Mouse (Mus musculus): ENCODE data around the gene Ms4a6d. TPM values are rescaled to one million over a fixed set of nuclear protein-coding genes. Genes with fewer than 3 reads are reported as not detected.
"Not testable (repeated sequence)": the region's sequence is repeated elsewhere in the genome, so short reads cannot be mapped to it uniquely, and the experiment has no call there.

Ms4a6d gene
- polyA plus RNA-seq, 1 experiment from 2014 or later = 2.6 TPM

- H3K36me3 ChIP-seq (ENCODE audit: insufficient read depth, low read length) = no peaks in the 10 kb centered on the region
- 66% methylated on average over 2 of the region's 2 CpGs for WGBS
- H3K9ac ChIP-seq (replicated peaks; ENCODE audit: low read length) = no peak overlapping the region
- no peak overlapping the region for H3K27ac ChIP-seq (ENCODE audit: low read length)
- no peaks in the 10 kb centered on the region for H3K4me1 ChIP-seq (ENCODE audit: insufficient read depth, low read length)
- no peak overlapping the region for H3K4me2 ChIP-seq (replicated peaks; ENCODE audit: low read depth, low read length)
- H3K4me3 ChIP-seq (ENCODE audit: low read length) = no peak overlapping the region
- ATAC-seq (ENCODE audit: low FRiP score, low TSS enrichment) = no peak
- H3K9me3 ChIP-seq (ENCODE audit: low read length) = no peaks in the 10 kb centered on the region
- H3K27me3 ChIP-seq (ENCODE audit: insufficient read depth, low read length) = no peaks in the 10 kb centered on the region
Measured at GRCm38 (mm10) chr19:11589891-11590449, 14.7 kb downstream of the Ms4a6d start.

DNA sequence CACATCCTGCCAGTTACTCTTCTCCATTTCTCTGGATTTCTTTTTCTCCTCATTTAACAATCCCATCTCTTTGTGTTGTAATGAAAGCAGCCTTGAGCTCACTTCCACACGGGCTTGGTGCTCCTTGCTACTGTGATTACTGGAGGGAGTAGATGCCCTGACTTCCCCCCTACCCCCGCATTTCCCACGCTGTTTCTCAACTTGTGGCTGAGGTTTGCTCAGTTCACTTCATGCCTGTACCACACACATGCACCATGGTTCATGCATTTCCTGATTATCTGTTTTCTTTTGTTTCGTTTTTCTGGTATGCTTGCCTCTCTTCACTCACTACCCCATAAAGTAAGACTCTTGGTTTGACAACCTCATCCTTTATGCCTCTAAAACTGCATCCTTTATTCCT, 15.4 kb downstream of the Ms4a6d start:
- Histone ChIP-seq H3K9me3 (ENCODE audit: low read length) (no peaks in the 10 kb centered on the region), H3K36me3 (ENCODE audit: insufficient read depth, low read length) (no peaks in the 10 kb centered on the region), H3K27ac (ENCODE audit: low read length) (no peak overlapping the region), H3K4me1 (ENCODE audit: insufficient read depth, low read length) (no peaks in the 10 kb centered on the region), H3K9ac (replicated peaks; ENCODE audit: low read length) (no peak overlapping the region), H3K27me3 (ENCODE audit: insufficient read depth, low read length) (no peaks in the 10 kb centered on the region), H3K4me3 (ENCODE audit: low read length) (no peak overlapping the region), H3K4me2 (replicated peaks; ENCODE audit: low read depth, low read length) (no peak overlapping the region)
- 70% methylated on average over 4 of the region's 4 CpGs for WGBS
- no peak for ATAC-seq (ENCODE audit: low FRiP score, low TSS enrichment)

DNA sequence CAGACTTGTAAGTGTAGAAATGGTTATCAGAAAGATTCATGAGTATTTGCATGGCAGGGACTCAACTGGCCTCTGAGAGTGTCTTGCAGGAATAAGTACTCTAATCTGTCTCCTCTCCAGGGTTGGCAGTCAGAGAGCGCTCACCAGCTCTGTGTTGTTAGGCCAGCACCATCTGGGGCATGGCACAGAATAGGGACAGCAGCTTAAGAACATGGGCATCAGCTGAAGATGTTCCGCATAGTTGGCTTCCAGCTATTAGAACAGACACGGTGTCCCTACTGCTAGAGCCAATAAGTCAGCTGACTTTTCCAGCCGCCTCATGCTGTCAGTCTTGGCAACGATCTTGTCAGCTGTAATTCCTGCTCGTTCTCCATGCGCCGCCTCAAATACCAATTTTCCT, 29.7 kb downstream of the Ms4a6d start:
- Histone ChIP-seq H3K4me3 (ENCODE audit: low read length) (no peak overlapping the region), H3K27me3 (ENCODE audit: insufficient read depth, low read length) (no peaks in the 10 kb centered on the region), H3K4me2 (replicated peaks; ENCODE audit: low read depth, low read length) (no peak overlapping the region), H3K9me3 (ENCODE audit: low read length) (no peaks in the 10 kb centered on the region), H3K9ac (replicated peaks; ENCODE audit: low read length) (no peak overlapping the region), H3K27ac (ENCODE audit: low read length) (no peak overlapping the region), H3K36me3 (ENCODE audit: insufficient read depth, low read length) (no peaks in the 10 kb centered on the region), H3K4me1 (ENCODE audit: insufficient read depth, low read length) (no peaks in the 10 kb centered on the region)
- WGBS = 88% methylated on average over 8 of the region's 8 CpGs
- ATAC-seq (ENCODE audit: low FRiP score, low TSS enrichment) = no peak

DNA sequence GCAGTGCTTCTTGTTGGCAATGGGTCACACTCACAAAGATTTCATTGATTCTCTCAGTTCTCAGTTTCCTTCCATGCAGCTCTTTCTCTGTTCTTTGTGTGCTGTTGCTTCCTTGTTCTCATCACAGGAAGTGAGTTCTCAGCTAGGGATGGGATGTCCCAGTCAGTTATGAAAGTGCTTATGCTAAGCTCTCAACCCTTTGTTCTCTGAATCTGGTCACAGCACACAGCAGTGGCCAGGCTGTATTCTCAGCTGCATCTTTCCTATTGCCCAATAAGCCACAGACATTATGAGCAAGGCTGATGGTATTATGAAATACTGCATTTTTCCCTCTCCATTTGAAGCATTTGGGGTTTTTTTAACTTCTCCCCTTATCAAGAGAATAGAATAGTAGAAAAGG, 45.1 kb downstream of the Ms4a6d start:
- H3K27me3 ChIP-seq (ENCODE audit: insufficient read depth, low read length); H3K9me3 ChIP-seq (ENCODE audit: low read length); H3K4me2 ChIP-seq (replicated peaks; ENCODE audit: low read depth, low read length); H3K27ac ChIP-seq (ENCODE audit: low read length); H3K9ac ChIP-seq (replicated peaks; ENCODE audit: low read length); H3K36me3 ChIP-seq (ENCODE audit: insufficient read depth, low read length); ATAC-seq (ENCODE audit: low FRiP score, low TSS enrichment); H3K4me1 ChIP-seq (ENCODE audit: insufficient read depth, low read length); H3K4me3 ChIP-seq (ENCODE audit: low read length): not testable (repeated sequence)

- H3K36me3 ChIP-seq (ENCODE audit: insufficient read depth, low read length) = no peaks in the 10 kb centered on the region
- no peaks in the 10 kb centered on the region for H3K27me3 ChIP-seq (ENCODE audit: insufficient read depth, low read length)
- no peaks in the 10 kb centered on the region for H3K4me1 ChIP-seq (ENCODE audit: insufficient read depth, low read length)
- H3K9ac ChIP-seq (replicated peaks; ENCODE audit: low read length) = no peak overlapping the region
- H3K4me3 ChIP-seq (ENCODE audit: low read length) = no peak overlapping the region
- 91% methylated on average over 5 of the region's 5 CpGs for WGBS
- no peaks in the 10 kb centered on the region for H3K9me3 ChIP-seq (ENCODE audit: low read length)
- no peak overlapping the region for H3K27ac ChIP-seq (ENCODE audit: low read length)
- no peak for ATAC-seq (ENCODE audit: low FRiP score, low TSS enrichment)
- no peak overlapping the region for H3K4me2 ChIP-seq (replicated peaks; ENCODE audit: low read depth, low read length)
Measured at GRCm38 (mm10) chr19:11554726-11555125, 49.9 kb downstream of the Ms4a6d start.

DNA sequence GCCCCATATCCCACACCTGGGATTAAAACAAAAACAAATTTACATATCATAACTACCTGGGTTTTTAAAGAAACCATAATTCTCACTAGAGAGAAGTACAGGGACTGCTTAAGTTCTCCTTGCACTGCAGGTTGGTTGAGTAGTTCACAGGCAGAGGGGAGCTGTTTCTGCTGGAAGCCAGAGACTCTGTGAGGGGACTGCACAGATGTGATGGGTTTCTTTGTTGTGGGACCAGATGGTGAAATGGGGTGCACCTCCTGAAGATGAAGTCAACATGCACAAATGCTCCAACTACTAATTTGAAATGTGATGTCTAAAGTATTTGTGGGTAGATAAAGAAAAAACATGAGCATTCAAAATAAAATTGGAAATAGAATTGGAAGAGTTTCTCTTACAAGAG, 56.7 kb downstream of the Ms4a6d start:
- no peaks in the 10 kb centered on the region for H3K36me3 ChIP-seq (ENCODE audit: insufficient read depth, low read length)
- no peak overlapping the region for H3K9ac ChIP-seq (replicated peaks; ENCODE audit: low read length)
- ATAC-seq (ENCODE audit: low FRiP score, low TSS enrichment) = no peak
- H3K4me3 ChIP-seq (ENCODE audit: low read length) = no peak overlapping the region
- no peak overlapping the region for H3K27ac ChIP-seq (ENCODE audit: low read length)
- H3K27me3 ChIP-seq (ENCODE audit: insufficient read depth, low read length) = no peaks in the 10 kb centered on the region
- no peaks in the 10 kb centered on the region for H3K4me1 ChIP-seq (ENCODE audit: insufficient read depth, low read length)
- H3K4me2 ChIP-seq (replicated peaks; ENCODE audit: low read depth, low read length) = no peak overlapping the region
- no peaks in the 10 kb centered on the region for H3K9me3 ChIP-seq (ENCODE audit: low read length)

DNA sequence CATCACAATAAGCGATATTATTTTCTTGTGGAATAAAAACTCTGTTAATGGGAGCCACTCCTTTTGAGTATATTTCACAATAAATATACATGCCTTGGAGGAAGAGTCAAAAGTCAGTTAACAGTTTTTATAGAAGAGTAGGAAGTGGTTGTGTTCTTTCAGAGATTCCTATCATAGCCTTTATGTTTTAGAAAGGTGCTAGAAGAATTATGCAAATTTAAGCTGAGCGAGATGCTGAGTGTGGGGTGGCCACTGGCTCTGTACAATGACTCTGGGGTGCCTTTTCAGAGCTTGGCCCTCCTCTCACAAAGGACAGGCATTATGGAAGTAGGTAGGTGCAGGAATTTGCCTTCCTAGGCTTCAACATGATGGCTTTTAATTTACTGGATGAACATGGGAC, 60.3 kb downstream of the Ms4a6d start:
- not testable (repeated sequence) for H3K9me3 ChIP-seq (ENCODE audit: low read length); H3K27ac ChIP-seq (ENCODE audit: low read length); H3K36me3 ChIP-seq (ENCODE audit: insufficient read depth, low read length); H3K4me1 ChIP-seq (ENCODE audit: insufficient read depth, low read length); H3K4me3 ChIP-seq (ENCODE audit: low read length); H3K27me3 ChIP-seq (ENCODE audit: insufficient read depth, low read length); ATAC-seq (ENCODE audit: low FRiP score, low TSS enrichment); H3K9ac ChIP-seq (replicated peaks; ENCODE audit: low read length); H3K4me2 ChIP-seq (replicated peaks; ENCODE audit: low read depth, low read length)
- WGBS = 95% methylated on average over 2 of the region's 2 CpGs

DNA sequence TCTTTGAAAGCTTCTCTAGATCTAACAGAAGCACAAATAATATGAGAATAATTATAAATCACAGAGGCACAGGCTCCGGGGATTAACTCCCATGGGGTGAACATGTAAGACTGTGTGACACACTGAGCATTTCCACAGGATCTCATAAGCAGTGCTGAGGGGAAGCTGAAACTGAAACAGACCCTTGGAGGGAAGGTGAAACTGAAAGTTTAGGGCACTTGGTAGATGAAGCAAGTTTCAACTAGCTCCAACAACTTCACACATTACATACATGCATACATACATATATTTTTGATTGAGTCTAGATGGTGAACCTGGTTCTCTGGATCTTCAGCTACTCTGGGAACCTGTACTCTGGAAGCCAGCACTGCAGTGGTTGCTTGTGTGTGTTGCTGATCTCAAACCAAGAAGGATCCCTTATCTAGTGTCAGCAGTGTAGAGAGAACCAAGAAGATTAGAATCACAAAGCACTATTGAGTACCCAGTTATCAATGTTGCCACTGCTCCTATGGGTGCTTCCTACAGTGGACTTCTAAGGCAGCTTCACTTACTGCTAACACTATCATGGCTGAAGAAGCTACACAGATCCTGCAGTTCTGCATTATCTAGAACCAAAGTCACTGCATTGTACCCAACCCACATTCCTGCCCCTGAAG, 64.4 kb downstream of the Ms4a6d start:
- not testable (repeated sequence) for H3K27me3 ChIP-seq (ENCODE audit: insufficient read depth, low read length); H3K4me2 ChIP-seq (replicated peaks; ENCODE audit: low read depth, low read length); H3K9me3 ChIP-seq (ENCODE audit: low read length); H3K4me3 ChIP-seq (ENCODE audit: low read length); H3K4me1 ChIP-seq (ENCODE audit: insufficient read depth, low read length); H3K36me3 ChIP-seq (ENCODE audit: insufficient read depth, low read length); H3K27ac ChIP-seq (ENCODE audit: low read length); ATAC-seq (ENCODE audit: low FRiP score, low TSS enrichment); H3K9ac ChIP-seq (replicated peaks; ENCODE audit: low read length)
- WGBS = 76% methylated on average over 1 of the region's 1 CpGs

DNA sequence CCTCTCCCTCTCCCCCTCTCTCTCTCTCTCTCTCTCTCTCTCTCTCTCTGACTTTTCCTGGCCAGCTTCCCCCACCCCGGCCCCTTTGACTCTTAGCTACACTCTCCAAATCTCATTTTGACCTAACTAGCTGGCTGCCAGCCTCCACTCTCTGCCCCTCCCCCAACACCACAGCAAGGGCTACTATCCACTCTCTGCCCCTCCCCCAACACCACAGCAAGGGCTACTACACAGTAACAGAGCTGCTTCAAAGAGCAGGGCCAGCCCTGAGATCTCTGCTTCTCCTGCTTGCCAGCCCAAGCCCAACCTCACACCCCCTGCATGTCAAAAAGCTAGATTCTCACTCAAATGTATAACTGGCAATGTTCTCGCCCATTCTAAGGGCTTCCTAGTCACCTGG, 67.3 kb downstream of the Ms4a6d start:
- ATAC-seq (ENCODE audit: low FRiP score, low TSS enrichment) = 0 out of 2 replicates have a peak, but pooled peaks have one; percentile 19
- H3K9me3 ChIP-seq (ENCODE audit: low read length) = no peaks in the 10 kb centered on the region
- no peak overlapping the region for H3K9ac ChIP-seq (replicated peaks; ENCODE audit: low read length)
- H3K27me3 ChIP-seq (ENCODE audit: insufficient read depth, low read length) = no peaks in the 10 kb centered on the region
- H3K4me2 ChIP-seq (replicated peaks; ENCODE audit: low read depth, low read length) = no peak overlapping the region
- no peaks in the 10 kb centered on the region for H3K4me1 ChIP-seq (ENCODE audit: insufficient read depth, low read length)
- H3K36me3 ChIP-seq (ENCODE audit: insufficient read depth, low read length) = no peaks in the 10 kb centered on the region
- no peak overlapping the region for H3K4me3 ChIP-seq (ENCODE audit: low read length)
- WGBS = 28% methylated on average over 2 of the region's 2 CpGs
- H3K27ac ChIP-seq (ENCODE audit: low read length) = no peak overlapping the region

All from kidney, embryonic 16.5 days (tissue).